Mouse (Mus musculus): ENCODE measurements around the gene Grb14. TPM values are rescaled to one million over a fixed set of nuclear protein-coding genes. Genes with fewer than 3 reads are reported as not detected.

Gene Grb14
- total RNA-seq (2021): 10 to 100 TPM; 30.8 to 35.1 TPM
- long read RNA-seq, experiment 1, transcript Grb14-201 (14 exons, 1,986 nt): major isoform, 33 of 48 reads
- long read RNA-seq, experiment 1, partial matches to known transcripts: 6 of 48 reads
- long read RNA-seq, experiment 1, other reads (novel, unspliced or antisense): 9 of 48 reads
- long read RNA-seq, experiment 2, transcript Grb14-201 (14 exons, 1,986 nt): major isoform, 28 of 34 reads
- long read RNA-seq, experiment 2, partial matches to known transcripts: 5 of 34 reads
- long read RNA-seq, experiment 2, other reads (novel, unspliced or antisense): 1 of 34 reads

DNA sequence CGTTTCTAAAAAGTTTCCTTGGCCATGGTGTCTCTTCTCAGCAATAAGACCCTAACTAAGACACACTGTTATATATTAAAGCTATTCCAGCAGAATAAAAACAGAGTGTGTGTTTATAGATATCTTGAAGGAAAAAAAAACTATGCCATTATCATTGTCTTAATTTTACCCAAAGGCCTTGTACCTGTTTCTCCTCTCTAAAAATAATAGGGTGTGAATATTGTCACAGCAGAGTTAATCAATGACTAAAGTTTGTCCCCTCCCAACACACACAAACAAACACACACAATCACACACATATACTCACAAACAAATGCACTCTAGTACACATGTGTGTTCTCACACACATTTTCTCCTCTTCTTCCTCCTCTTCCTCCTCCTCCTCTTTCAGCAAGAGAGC is at the start of gene Grb14:
Gene Grb14 (minus strand): TSS at position 101 of the 400 bp plus-strand sequence.
- DNase-seq (ENCODE audit: low spot score in 2 of 2): no peak
- intact Hi-C loops (cut with DNase I): loop anchor here (10.0 kb wide), 1 partner anchor 310 kb away; no protein-coding TSS in a partner anchor

- intact Hi-C loops (cut with DNase I): no loop called here
- peak in 1 of 2 experiments; percentile 5 for DNase-seq (ENCODE audit: low spot score in 2 of 2)
Observed at GRCm38 (mm10) chr2:65072205-65072604, 47.4 kb upstream of the Grb14 start.

DNA sequence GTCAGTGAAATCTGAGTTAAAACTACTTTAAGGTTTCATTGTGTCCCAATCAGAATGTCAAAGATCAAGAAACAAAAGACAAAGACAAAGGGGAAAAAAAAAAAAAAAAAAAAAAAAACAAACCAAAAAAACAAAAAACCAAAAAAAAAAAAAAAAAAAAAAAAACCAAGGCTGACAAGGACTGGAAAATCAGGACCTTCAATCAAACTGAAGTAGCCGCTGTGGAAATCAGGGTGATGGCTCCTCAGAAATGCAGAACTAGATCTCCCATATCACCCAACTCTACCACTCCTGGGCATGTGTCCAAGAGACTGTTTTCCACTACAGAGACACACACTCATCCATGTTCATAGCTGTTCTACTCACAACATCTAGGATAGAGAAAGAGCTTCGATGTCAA is 29.0 kb upstream of the Grb14 start:
- intact Hi-C loops (cut with DNase I): no loop called here
- DNase-seq (ENCODE audit: low spot score in 2 of 2): no peak

DNA sequence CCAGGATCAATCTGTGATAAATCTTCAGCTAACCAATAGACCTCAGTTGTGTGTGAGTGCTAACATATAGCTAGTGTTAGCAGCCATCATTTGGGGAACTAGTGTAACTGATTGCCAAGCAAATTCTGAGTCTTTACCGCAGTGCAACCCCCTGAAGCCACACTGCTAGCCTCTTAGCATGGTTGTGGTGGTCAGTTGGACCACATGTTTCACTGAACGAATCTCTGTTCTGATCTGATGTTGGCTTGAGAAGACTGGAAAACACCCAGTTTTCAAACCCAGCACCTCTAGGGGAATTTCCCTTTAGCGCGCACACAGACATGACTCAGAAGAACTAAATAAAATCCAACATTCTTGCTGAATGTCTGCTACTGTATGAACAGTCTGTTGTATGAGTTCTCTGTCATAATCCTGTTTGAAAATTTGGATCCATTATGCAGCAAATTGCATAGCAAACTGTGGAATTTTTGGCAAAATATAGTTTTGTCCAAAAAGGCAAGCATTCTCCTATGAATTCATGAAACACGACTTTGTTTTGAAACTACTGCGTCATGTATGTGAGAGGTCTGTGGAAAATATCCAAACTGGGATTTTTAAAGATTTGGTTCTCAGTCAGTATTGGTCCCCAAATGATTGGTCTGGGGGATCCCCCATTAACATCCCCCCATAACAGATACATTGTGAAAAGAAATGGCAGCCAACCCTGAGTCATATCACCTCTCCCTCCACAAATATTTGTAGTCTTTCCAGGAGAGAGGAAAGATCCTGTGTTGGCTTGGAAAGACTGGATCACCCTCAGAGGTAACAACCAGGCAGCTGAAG is 27.6 kb upstream of the Grb14 start:
- no peak for DNase-seq (ENCODE audit: low spot score in 2 of 2)
- intact Hi-C loops (cut with DNase I): no loop called here

DNA sequence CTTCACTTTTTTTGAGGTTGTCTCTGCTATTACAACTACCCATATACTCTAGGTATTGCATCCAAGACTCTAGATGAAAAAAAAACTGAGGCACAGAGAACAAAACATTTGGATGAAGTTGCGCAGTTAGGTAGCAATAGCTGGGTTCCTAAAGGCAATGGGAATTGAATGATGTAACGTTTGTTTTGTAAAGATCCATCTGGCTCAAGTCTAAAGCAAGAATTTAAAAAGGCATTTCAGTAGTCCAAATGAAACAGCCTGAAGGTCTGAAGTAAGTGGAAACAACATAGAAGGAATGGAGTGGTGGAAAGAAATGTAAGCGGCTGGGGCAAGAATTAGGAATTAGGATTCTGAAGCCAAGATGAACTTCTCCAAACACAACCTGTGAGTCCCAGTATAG is 26.0 kb upstream of the Grb14 start:
- intact Hi-C loops (cut with DNase I): no loop called here
- DNase-seq (ENCODE audit: low spot score in 2 of 2): no peak

DNA sequence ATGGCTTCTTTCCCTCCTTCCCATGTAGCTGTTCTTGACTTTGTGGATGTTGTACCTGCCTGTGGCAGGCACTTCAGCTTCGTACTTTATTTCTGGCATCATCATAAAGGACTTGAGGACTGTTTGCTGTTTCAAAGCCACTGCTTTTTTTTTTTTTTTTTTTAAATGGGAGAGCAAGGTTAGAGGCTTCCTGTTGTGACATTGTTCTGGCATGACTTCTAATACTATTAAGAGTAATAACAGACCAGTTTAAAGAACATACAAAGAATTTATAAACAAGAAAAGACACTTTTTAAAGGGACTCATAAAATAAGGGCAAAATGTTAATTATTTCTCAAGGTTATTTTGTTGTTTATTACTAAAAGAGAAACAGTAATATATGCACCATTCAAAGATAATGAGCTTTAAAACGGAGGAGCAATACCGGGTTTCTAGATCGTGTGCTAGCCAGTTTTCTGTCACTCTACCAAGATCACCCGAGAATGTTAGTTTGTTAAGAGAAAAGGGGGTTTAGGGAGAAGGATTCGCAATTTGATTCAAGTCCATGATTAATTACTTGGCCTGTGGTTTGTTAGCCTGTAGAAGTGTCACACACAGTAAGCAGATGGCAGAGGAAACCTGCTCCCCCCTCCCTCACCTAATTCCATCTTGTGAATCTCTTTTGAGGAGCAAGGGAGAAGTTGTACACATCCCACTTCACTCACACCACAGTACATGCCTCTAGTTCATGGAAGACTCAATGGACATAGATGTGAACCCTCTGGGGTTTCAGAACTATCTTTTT is 23.6 kb upstream of the Grb14 start:
- DNase-seq (ENCODE audit: low spot score in 2 of 2): no peak
- intact Hi-C loops (cut with DNase I): no loop called here

DNA sequence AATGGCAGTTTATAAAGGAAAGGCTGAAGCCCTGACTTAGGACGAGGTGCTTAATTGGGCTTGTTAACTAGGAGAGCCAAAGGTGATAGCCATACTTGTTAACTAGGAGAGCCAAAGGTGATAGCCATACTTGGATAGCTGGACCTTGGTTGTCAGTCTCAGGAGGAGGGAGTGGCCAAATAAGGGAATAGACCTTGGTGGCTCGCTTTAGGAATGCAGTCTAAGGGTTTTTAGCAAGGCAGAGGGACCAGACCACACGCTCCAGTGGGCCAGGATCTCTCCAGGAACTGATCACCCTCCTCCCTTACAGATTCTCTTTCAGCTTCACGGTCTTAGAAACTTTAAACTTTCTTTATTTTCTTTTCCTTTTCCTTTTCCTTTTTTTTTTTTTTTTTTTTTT is 13.4 kb upstream of the Grb14 start:
- DNase-seq (ENCODE audit: low spot score in 2 of 2): no peak
- intact Hi-C loops (cut with DNase I): no loop called here

GRCm38 (mm10) chr2:65037546-65037945 is 12.8 kb upstream of the Grb14 start:
- intact Hi-C loops (cut with DNase I): no loop called here
- DNase-seq (ENCODE audit: low spot score in 2 of 2): no peak

DNA sequence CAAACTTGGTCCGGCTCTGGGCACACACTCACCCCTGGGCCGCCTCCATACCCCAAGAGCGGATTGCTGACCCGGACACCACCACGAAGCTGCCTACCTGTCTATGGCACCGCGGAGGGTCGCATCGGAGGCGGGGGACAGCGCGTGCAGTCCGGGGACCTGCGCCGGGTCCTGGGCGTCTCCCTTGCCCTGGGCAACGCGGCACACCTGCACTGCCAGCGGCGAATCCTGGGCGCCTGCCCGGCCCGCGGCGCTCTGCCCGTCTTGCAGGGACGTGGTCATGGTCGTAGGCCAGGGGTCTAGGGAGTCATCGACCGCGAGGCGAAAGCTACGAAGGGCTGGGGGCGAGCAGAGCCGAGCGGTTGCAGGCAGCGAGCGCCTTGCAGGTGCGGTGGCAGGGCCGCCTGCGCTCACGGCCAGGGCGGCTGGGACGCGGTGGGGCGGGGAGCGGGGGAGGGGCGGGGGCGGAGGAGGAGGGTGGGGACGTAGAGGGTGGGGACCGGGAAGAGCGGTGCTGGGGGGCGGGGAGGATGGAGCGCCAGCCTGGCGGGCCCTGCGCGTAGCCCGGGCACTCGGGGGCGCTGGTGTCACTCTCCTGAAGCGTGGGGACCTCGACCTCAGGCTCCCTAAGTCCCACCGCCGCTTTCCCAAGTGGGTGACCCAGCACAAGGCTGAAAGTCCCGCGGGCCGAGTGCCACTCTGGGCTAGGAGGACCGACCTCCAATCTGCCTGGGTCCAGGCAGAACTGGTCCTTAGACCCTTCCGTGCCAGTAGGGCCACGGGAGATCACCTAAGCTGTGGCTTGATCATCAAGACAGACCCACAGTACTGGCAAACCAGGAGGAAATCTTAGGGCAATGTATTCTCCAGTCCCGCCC is 2.2 kb downstream of the Grb14 start:
- peak; percentile 15 to 60 for DNase-seq (ENCODE audit: low spot score in 2 of 2)
- intact Hi-C loops (cut with DNase I): loop anchor here (2.0 to 10.0 kb wide), 2 partner anchors 98 to 312 kb away; no protein-coding TSS in a partner anchor

- peak; percentile 8 to 19 for DNase-seq (ENCODE audit: low spot score in 2 of 2)
- intact Hi-C loops (cut with DNase I): loop anchor here (2.0 to 10.0 kb wide), 2 partner anchors 99 to 313 kb away; no protein-coding TSS in a partner anchor
Observed at GRCm38 (mm10) chr2:65021691-65022362, 3.0 kb downstream of the Grb14 start.

- intact Hi-C loops (cut with DNase I): no loop called here
- DNase-seq (ENCODE audit: low spot score in 2 of 2): no peak
Observed at GRCm38 (mm10) chr2:65017375-65017774, 7.4 kb downstream of the Grb14 start.

DNA sequence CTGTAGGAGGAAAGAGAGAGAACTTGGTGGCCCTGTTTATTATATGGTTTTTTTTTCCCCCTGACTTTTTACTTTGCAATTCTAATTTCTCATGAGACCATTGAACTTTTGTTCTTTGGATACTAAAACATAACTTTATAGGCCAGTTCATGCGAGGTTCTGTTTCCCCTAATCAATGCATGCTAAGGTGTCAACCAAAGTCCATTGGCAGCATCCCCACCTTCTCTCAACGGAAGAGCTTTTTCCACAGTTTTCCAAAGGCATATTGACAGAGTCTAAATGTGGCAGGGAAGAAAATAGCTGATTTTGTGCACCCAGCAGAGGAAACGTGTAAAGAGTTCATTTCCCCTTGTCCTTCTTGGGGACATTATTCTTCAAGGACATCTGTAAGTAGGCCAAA is 10.2 kb downstream of the Grb14 start:
- intact Hi-C loops (cut with DNase I): no loop called here
- no peak for DNase-seq (ENCODE audit: low spot score in 2 of 2)

- intact Hi-C loops (cut with DNase I): no loop called here
- DNase-seq (ENCODE audit: low spot score in 2 of 2): no peak
Observed at GRCm38 (mm10) chr2:65010105-65010504, 14.7 kb downstream of the Grb14 start.

GRCm38 (mm10) chr2:65007396-65007795 is 17.4 kb downstream of the Grb14 start:
- DNase-seq (ENCODE audit: low spot score in 2 of 2): no peak
- intact Hi-C loops (cut with DNase I): no loop called here

DNA sequence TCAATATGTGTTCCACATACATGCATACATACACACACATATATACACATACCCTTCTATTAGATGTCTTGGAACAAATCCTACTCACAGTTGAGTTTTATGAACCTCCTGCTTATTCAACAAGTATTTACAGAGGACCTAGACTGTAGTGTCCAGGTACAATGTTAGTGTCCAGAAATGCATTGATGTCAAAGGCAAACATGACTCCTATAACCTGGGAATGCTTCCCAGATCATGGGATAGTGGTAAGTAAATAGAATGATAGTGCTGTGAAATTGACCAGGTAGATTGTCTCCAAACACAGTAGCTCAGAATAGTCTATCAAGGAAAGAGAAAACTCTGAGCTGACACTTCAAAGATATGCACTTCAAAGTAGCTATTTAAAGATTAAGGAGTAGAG is 19.7 kb downstream of the Grb14 start:
- no peak for DNase-seq (ENCODE audit: low spot score in 2 of 2)
- intact Hi-C loops (cut with DNase I): no loop called here

DNA sequence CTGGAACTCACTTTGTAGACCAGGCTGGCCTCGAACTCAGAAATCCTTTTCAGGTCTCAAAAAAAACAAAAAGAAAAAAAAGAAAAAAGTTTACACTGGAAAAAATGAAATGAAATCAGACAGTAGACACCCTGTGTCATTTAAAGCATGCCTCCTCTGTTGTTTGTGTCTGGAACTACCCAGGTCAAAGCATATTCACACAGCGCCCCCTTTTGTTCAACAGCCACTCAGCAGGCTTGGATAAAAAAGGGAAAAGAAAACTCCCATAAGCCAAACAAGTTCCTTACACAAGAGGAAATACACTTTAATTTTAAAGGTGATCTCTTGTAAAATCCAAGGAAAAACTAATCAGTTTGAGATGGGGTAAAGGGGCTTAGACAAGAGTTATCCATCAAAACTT is 21.4 kb downstream of the Grb14 start:
- no peak for DNase-seq (ENCODE audit: low spot score in 2 of 2)
- intact Hi-C loops (cut with DNase I): loop anchor here (5.0 kb wide), 1 partner anchor 36 kb away; no protein-coding TSS in a partner anchor

GRCm38 (mm10) chr2:65002631-65003030 is 22.2 kb downstream of the Grb14 start:
- intact Hi-C loops (cut with DNase I): loop anchor here (5.0 kb wide), 1 partner anchor 35 kb away; no protein-coding TSS in a partner anchor

GRCm38 (mm10) chr2:64995048-64995447 is 29.7 kb downstream of the Grb14 start:
- intact Hi-C loops (cut with DNase I): no loop called here
- DNase-seq (ENCODE audit: low spot score in 2 of 2): no peak

More at GRCm38 (mm10) chr2:65002631-65003030, 22.2 kb downstream of the Grb14 start:
- no peak for DNase-seq (ENCODE audit: low spot score in 2 of 2)

Data from left cerebral cortex, postnatal 14 days (tissue).